18 mouse cellular contexts compared by ENCODE assay signal in genomic region chr13:82595566-82595965, GRCm38 (mm10).
"Had no signal": no experiment of that assay in that cellular context is flagged by ENCODE, and none has a peak within 500 bp of the region (broad histone marks: within the 10 kb centered on the region; RNA-seq: fewer than 3 reads in every experiment).

No protein-coding gene starts in this region.

- H3K9me3 ChIP-seq: midbrain, embryonic 10.5 days; midbrain, embryonic 13.5 days; midbrain, embryonic 15.5 days; neural tube, embryonic 13.5 days; neural tube, embryonic 15.5 days; stomach, embryonic 15.5 days had no signal

- ATAC-seq: midbrain, embryonic 13.5 days; midbrain, embryonic 15.5 days had no signal

- H3K4me1 ChIP-seq: midbrain, embryonic 10.5 days; midbrain, embryonic 13.5 days; midbrain, embryonic 15.5 days; neural tube, embryonic 13.5 days; neural tube, embryonic 15.5 days; stomach, embryonic 15.5 days had no signal

- H3K4me3 ChIP-seq: midbrain, embryonic 10.5 days; midbrain, embryonic 13.5 days; midbrain, embryonic 15.5 days; myocyte; neural tube, embryonic 13.5 days; neural tube, embryonic 15.5 days; stomach, embryonic 15.5 days had no signal

- H3K27me3 ChIP-seq: midbrain, embryonic 13.5 days; midbrain, embryonic 15.5 days; neural tube, embryonic 13.5 days; neural tube, embryonic 15.5 days; stomach, embryonic 15.5 days had no signal

- H3K9ac ChIP-seq: lung, embryonic 14.5 days; midbrain, embryonic 13.5 days; midbrain, embryonic 15.5 days; neural tube, embryonic 13.5 days; neural tube, embryonic 15.5 days; stomach, embryonic 15.5 days had no signal

- H3K4me2 ChIP-seq: lung, embryonic 14.5 days; midbrain, embryonic 13.5 days; midbrain, embryonic 15.5 days; neural tube, embryonic 13.5 days; neural tube, embryonic 15.5 days; stomach, embryonic 15.5 days had no signal

- H3K27ac ChIP-seq: midbrain, embryonic 10.5 days; midbrain, embryonic 13.5 days; midbrain, embryonic 15.5 days; neural tube, embryonic 13.5 days; neural tube, embryonic 15.5 days; stomach, embryonic 15.5 days; stomach, postnatal 0 days had no signal

- DNase-seq: lung, adult 18-20 months; lung, embryonic 14.5 days; lung, postnatal 10 days; lung, postnatal 4 days; retina, postnatal 1 day; right cerebral cortex, adult 18-20 months; right cerebral cortex, postnatal 25 days; right cerebral cortex, postnatal 4 days; thymus, postnatal 14 days; thymus, postnatal 36 days had no signal

- H3K36me3 ChIP-seq: midbrain, embryonic 10.5 days; midbrain, embryonic 13.5 days; midbrain, embryonic 15.5 days; neural tube, embryonic 13.5 days; neural tube, embryonic 15.5 days; stomach, embryonic 15.5 days had no signal
